Mouse (Mus musculus): ENCODE data around the gene Loxl1.

The Loxl1 gene

DNA sequence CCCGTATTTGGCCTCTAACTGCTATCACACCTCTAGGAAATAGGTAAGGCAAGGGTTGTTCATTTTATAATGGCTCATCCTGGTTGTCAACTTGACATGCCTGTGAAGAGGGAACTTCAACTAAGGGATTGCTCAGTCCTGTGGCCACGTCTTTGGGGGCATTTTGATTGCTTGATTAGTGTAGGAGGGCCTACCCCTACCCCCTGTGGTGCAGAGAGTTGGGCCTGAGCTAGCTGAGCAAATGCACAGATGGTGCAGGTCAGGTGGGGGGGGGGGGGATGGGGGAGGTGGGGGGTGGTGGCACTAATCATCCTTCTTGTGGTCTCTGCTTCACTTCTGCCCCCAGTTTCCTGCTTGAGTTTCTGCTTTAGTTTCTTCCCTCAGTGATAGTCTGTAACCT lies 57.9 kb downstream of the Loxl1 start:
- in situ Hi-C loops (cut with MboI, MseI): loop anchor here in 1 of 2 experiments (25.0 kb wide), 1 partner anchor 1232 kb away; the partner anchor contains the start of gene Arih1

- in situ Hi-C loops (cut with MboI, MseI): loop anchor here in 1 of 2 experiments (25.0 kb wide), 1 partner anchor 1234 kb away; the partner anchor contains the start of gene Arih1
These were observed 59.2 kb downstream of the Loxl1 start for GRCm38 (mm10) chr9:58253805-58254122.

GRCm38 (mm10) chr9:58253033-58253804 lies 59.8 kb downstream of the Loxl1 start, which contains the start of gene Stoml1:
Gene Stoml1, plus strand, starts transcription at chr9:58253164.
- in situ Hi-C loops (cut with MboI, MseI): loop anchor here in 1 of 2 experiments (25.0 kb wide), 1 partner anchor 1234 kb away; the partner anchor contains the start of gene Arih1

GRCm38 (mm10) chr9:58250730-58251129 lies 62.3 kb downstream of the Loxl1 start:
- in situ Hi-C loops (cut with MboI, MseI): loop anchor here in 1 of 2 experiments (25.0 kb wide), 1 partner anchor 1237 kb away; the partner anchor contains the start of gene Arih1

DNA sequence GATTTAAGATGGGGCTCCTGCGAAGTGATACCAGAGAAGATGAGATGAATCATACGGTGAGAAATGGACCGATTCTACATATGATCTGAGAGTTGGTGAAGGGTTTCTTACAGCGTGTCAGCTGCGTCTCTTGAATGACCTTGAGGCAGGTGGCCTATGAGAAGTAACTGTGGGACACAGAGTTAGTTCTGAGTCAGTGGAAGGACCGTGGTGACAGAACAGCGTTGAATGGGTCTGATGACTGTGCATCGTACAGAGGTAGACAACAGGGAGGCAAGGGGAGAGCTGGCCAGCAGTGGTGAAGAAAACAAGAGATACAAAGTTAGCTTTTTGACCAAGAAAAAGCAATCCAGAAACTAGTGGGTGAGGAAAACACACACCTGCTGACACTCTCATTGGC lies 62.7 kb downstream of the Loxl1 start:
- in situ Hi-C loops (cut with MboI, MseI): loop anchor here in 1 of 2 experiments (25.0 kb wide), 1 partner anchor 1237 kb away; the partner anchor contains the start of gene Arih1

GRCm38 (mm10) chr9:58249592-58250192 lies 63.3 kb downstream of the Loxl1 start, which contains the start of gene Pml:
Gene Pml, minus strand, starts transcription at chr9:58249786.
- in situ Hi-C loops (cut with MboI, MseI): loop anchor here in 1 of 2 experiments (25.0 kb wide), 1 partner anchor 1238 kb away; the partner anchor contains the start of gene Arih1

GRCm38 (mm10) chr9:58248746-58249413 lies 64.1 kb downstream of the Loxl1 start:
- in situ Hi-C loops (cut with MboI, MseI): no loop called here

DNA sequence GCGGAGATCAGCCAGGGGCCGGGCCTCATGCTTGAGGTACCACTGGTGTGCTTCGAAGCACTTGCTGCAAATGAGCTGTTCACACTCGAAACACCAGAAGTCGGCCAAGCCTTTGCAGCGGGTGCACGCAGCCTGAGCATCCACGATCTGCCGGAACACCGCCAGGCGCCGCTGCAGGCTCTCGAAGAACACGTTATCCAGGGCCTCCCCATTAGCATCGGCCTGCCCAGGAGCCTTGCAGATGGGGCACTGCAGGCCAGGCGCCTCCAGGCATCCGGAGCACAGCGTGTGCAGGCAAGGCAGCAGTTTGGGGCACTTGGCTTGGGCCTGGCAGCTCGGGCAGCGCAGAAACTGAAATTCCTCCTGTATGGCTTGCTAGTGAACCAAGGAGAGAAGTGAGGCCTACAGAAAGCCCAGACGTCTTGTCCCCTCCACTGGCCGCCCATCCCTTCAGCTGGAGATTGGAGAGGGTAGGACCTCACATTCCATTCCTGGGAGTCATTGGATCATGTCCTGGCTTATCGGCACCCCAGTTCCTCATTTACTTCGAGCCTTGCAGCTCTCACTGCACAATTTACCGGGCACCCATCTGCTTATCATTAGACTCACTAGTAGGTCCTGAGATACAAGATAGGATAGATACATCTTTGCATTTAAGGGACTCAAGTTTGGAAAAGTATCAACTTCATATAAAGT lies 65.8 kb downstream of the Loxl1 start:
- in situ Hi-C loops (cut with MboI, MseI): no loop called here

DNA sequence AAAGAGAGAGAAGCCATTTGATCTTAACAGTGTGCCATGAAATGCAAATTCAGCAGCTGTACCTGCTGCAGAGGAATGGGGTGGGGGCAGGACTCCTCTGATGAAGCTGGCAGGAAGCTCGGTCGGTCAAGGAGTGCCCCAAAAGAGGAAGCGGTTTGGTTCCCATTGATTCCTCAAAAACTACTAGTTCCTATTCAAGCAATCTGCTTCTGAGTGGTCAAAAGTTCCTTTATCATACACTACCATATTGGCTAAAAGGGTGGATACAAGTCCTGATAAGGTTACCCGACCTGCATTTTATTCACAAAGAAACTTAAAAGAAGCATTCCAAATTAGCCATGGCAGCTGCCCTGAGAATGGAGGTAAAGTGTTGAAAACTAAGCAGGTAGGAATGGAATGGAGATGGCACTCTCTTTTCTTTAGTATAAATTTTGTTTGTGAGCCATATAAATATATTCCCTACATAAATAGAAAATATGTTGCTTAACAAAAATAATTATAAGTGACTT lies 66.8 kb downstream of the Loxl1 start:
- in situ Hi-C loops (cut with MboI, MseI): no loop called here

GRCm38 (mm10) chr9:58243696-58244095 lies 69.3 kb downstream of the Loxl1 start:
- in situ Hi-C loops (cut with MboI, MseI): loop anchor here in 1 of 2 experiments (5.0 kb wide), 1 partner anchor 39 kb away; no protein-coding TSS in a partner anchor

GRCm38 (mm10) chr9:58242696-58243095 lies 70.3 kb downstream of the Loxl1 start:
- in situ Hi-C loops (cut with MboI, MseI): loop anchor here in 1 of 2 experiments (5.0 kb wide), 1 partner anchor 40 kb away; no protein-coding TSS in a partner anchor

DNA sequence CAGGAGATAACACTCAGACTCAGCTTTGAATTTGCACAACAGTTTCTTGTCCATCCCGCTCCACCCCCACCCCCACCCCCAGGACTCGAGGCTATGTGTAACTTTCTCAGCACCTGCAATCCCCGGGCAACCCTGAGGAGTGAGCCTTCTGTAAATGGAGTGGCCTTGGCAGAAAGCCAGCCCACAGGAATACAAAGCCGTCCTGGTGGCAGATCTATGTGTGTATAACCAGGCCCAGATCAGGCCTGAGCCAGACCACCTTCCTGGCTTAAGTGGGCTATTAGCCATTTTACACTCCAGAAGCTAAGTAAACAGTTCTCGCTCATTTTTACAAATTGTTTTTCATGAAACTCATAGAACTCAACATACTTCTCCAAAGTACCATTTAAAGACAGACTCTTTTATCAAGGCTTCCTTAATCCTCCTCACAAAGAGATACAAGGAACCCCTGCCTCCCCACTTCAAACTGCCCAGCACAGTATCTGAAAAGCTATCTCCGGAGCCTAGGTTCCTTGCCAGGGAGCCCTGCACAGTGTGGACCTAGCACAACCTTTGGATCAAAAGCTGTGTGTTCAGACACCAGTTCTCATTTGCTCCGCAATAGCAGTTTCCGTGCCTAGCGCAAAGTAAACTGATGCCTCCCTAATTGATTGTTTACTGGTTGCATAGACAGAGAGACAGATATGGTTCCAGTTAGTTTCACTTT lies 71.1 kb downstream of the Loxl1 start:
- in situ Hi-C loops (cut with MboI, MseI): loop anchor here in 1 of 2 experiments (5.0 kb wide), 1 partner anchor 40 kb away; no protein-coding TSS in a partner anchor

All from T-helper 17 cell (primary cell).